Mouse (Mus musculus) gastrocnemius, postnatal 36 days (tissue): ENCODE data around the gene Ddx23. TPM values are rescaled to one million over a fixed set of nuclear protein-coding genes. Genes with fewer than 3 reads are reported as not detected.
A peak's percentile ranks its signal among the peaks of the same experiment; 100 is the strongest.

Experiments used
- DNase-seq, 2 experiments: peaks; one replicate each; pipeline ENCODE4 v3.0.0; 2022
- intact Hi-C: fragments of 180-260 bp; cut with DNase I; formaldehyde crosslinking; loops from one replicate; pipeline ENCODE4 v1.15.1; 2025
- total RNA-seq, 2 experiments: library from RNA; stranded (reverse); gene quantifications; 2 replicates each; pipeline ENCODE4 v1.2.3; 2021

Ddx23 gene
- total RNA-seq, 2 experiments from 2014 or later: 50.0 to 56.2 TPM

GRCm38 (mm10) chr15:98634541-98635081 lies 28.1 kb downstream of the Ddx23 start:
- DNase-seq: peak; percentile 63 to 71
- intact Hi-C loops: no loop called here

DNA sequence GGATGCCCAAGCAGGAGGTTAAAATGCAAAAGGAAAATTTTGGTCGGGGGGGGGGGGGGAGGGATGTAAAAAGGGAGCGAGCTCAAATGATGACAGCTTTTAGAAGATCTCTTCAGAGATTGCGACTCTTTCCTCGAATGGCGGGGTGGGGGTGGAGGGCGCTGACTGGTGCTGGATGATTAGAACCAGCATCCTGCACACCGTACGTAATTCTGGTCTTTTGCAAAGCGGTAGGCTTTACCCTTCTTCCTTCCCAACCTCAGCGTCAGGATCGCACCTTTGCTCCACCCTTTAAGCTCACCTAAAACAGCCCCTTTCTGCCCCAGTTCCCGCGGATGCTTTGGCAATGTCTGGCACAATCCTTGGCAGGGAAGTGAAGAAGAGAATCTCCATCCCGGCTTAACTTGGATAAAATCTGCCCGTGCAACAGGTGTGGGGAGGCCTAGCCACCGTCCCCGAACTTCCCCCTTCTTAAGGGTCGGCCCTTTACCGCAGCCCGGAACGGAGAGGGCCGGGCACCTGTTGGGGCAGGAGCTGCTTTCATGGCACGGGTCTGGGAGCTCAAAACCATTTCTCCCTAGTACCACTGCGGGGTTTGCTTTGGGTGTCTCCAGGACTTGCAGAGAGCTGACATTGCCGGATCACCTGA lies 28.7 kb downstream of the Ddx23 start:
- intact Hi-C loops: no loop called here
- DNase-seq: no peak

DNA sequence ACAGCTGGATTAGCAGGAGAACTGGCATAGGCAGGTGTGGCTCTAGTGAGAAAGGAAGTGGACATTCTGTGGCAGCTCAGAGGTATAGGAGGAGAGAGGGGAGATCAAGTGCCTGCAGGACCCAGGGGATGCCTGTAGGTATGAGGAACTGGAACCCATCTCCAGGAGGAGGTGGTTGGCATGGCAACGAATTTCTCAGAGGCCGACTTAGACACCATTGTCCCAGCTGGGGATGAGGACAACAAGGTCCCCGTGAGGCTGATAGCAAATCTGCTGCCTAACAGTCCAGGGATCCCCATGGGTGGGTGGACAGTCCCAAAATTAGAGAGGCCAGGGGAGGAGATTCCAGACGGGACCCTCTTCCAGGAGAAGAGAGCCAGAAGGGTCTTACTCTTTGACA lies 29.8 kb downstream of the Ddx23 start:
- no peak for DNase-seq
- intact Hi-C loops: no loop called here

GRCm38 (mm10) chr15:98632107-98632744 lies 30.5 kb downstream of the Ddx23 start:
- intact Hi-C loops: no loop called here
- peak; percentile 33 to 41 for DNase-seq

GRCm38 (mm10) chr15:98631493-98631892 lies 31.2 kb downstream of the Ddx23 start:
- peak; percentile 61 to 71 for DNase-seq
- intact Hi-C loops: no loop called here

GRCm38 (mm10) chr15:98630540-98630939 lies 32.2 kb downstream of the Ddx23 start, which contains the start of gene Cacnb3:
Gene Cacnb3 (plus strand): TSS chr15:98630840.
- no peak for DNase-seq
- intact Hi-C loops: no loop called here

DNA sequence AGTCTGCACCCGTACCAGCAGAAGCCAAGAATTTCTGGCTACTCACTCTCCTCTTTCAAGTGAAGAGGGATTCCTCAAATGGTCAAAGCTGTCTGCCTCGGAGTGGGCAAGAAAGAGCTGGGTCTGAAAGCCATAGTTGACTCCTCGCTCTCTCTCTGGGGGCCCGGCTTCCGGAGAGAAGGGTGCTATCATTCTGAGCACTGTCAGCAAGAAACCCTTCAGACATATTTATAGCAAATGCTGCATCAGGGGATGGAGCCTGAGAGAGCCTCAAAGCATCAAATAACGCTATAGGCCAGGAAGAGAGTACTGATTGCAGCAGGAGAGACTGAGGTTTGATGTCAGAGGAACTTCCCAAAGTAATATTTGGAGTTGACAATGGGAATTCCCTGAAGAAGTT lies 33.2 kb downstream of the Ddx23 start:
- intact Hi-C loops: no loop called here
- DNase-seq: no peak

- intact Hi-C loops: no loop called here
- DNase-seq: no peak
Measured at GRCm38 (mm10) chr15:98628589-98629254, 34.0 kb downstream of the Ddx23 start.

GRCm38 (mm10) chr15:98626487-98627212 lies 36.0 kb downstream of the Ddx23 start:
- intact Hi-C loops: no loop called here
- no peak for DNase-seq

GRCm38 (mm10) chr15:98626078-98626477 lies 36.6 kb downstream of the Ddx23 start:
- DNase-seq: no peak
- intact Hi-C loops: no loop called here

DNA sequence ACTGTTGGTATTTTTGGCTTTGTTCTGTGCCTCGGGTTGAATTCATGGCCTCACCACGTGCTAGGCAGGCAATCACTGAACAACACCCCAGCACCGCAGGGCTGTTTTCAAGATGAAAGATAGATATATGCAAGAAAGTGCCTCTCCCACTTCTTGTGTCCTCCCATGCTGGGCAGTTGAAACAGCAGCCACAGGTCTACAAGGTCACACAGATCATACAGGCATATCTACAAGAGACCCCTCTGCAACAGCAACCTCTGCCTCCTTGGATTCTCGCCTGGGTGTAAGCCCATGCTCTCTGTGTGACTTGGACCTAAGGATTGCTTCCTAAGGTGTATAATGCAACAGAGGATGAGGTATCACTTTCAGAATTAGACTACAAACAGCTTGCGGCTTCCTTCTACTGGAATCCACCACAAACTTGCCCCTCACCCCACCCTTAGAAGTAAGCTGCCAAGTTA lies 39.3 kb downstream of the Ddx23 start:
- DNase-seq: no peak
- intact Hi-C loops: no loop called here

- intact Hi-C loops: no loop called here
- no peak for DNase-seq
Measured at GRCm38 (mm10) chr15:98622721-98623120, 40.0 kb downstream of the Ddx23 start.

DNA sequence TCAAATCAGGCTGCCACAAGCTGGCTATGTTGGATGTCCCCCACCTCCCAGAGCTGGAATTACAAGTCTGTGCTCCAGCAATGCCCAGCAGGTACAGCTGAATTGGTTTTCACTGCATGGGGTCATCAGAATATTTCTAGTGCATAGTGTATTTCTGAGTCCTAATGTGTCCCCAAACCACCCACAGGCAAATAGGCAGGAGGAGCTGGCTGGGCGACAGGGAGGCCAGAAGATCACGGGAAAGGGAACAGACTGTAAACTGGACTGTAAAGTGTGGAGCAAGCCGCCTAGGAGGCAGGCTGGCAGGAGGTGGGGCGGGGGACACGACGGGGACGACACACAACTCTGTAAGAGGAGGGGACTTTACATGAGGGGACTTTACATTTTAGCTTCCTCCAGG lies 40.5 kb downstream of the Ddx23 start:
- intact Hi-C loops: no loop called here
- DNase-seq: no peak

DNA sequence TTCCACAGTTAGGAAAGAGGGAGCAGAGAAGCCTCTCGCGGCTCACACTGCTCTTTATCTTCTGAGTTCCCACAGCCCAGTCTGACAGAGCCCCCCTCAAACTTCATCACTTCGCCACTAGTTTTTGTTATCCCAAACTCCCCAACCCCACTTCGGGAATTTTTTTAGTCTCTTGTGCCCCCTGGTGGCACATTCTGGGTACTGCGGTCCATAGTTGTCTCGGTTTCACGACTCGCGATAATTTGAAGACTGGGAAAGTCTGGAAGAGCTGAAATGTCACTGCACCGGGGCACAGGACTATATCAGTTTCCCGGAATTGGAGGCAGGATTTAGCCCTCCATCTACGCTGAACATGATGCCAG lies 45.5 kb downstream of the Ddx23 start:
- intact Hi-C loops: loop anchor here (1.0 to 5.0 kb wide), 2 partner anchors 37 to 105 kb away; no protein-coding TSS in a partner anchor
- DNase-seq: peak; percentile 67 to 85

DNA sequence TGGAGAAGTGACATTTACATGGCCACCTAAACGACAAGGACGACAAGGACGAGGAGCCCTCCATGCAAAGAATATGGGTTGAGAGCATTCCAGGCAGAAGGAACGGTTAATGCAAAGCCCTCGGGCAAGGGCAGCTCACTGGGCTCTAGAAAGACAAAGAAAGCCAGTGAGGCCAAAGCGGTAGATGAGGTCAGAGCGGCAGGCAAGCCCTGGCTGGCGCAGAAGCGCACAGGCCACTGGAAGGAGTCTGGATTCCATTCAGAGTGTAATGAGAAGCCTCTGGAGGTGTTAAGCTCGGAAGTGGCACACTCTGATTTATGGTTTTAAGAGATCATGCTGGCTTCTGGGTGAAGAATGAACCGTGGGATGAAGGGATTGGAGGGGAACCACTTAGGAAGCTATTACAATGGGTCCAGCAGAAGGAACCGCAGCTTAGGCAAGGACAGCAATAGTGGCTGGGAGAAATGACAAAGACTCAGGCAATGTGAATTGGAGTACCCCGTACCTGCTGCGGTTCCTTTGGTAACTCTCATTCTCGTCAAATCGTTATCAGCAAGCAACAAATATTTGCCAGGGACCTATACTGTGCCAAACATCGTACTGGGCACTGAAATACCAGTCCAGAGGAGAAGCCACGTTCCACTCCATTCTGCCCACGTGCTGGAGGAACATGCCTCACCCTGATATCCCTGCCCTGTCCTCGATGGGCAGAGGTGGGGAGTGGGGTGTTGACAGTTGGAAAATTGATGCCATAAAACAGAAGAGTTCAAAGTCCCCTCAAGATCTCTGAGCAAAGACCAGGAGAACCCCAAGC lies 46.1 kb downstream of the Ddx23 start:
- DNase-seq: no peak

DNA sequence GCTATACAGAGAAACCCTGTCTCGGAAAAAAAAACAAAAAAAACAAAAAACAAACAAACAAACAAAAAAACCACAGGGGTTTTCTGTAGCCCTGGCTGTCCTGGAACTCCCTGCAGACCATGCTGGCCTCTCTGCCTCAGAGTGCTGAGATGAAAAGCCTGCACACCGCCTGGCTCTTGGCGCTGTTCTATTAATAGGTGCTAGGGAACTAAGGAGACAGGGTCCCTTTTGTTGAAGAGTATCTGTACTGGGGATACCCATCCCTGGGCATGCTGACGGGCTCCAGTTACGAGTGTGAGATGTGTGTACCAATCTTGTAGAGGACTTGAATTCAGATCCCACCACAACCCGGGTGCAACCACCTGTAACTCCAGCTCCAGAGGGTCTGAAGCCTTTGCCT lies 46.9 kb downstream of the Ddx23 start:
- DNase-seq: no peak
- intact Hi-C loops: loop anchor here (5.0 kb wide), 1 partner anchor 103 kb away; no protein-coding TSS in a partner anchor

More for the DNA sequence above, 46.1 kb downstream of the Ddx23 start:
- intact Hi-C loops: loop anchor here (1.0 to 5.0 kb wide), 2 partner anchors 36 to 104 kb away; no protein-coding TSS in a partner anchor

GRCm38 (mm10) chr15:98614971-98615370 lies 47.7 kb downstream of the Ddx23 start:
- no peak for DNase-seq
- intact Hi-C loops: loop anchor here (5.0 kb wide), 1 partner anchor 103 kb away; no protein-coding TSS in a partner anchor

- intact Hi-C loops: no loop called here
- DNase-seq: no peak
Measured at GRCm38 (mm10) chr15:98614551-98614950, 48.1 kb downstream of the Ddx23 start.

DNA sequence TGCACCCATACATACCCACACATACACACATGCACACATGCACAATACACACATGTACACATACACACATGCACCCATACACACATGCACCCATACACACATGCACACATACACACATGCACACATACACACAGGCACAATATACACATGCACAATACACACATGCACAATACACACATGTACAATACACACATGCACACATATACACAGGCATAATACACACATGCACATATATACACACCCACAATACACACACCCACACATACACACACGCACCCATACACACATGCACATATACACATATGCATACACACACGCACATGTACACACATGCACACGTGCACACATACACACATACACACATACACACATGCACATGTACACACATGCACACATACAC lies 50.5 kb downstream of the Ddx23 start:
- no peak for DNase-seq
- intact Hi-C loops: no loop called here
